Mouse (Mus musculus) C2C12 (cell line): Measurements from ENCODE around the gene Hcst. TPM values are rescaled to one million over a fixed set of nuclear protein-coding genes. Genes with fewer than 3 reads are reported as not detected.

Source experiments
- H3K27me3 ChIP-seq: one replicate; pipeline ENCODE4 v1.6.1; 2011; ENCODE audit not compliant: control insufficient read depth, insufficient read depth, insufficient read length
- H3K36me3 ChIP-seq: one replicate; pipeline ENCODE4 v1.6.1; 2011; ENCODE audit not compliant: control insufficient read depth, insufficient read depth
- H3K4me3 ChIP-seq: one replicate; pipeline ENCODE4 v1.5.1; 2011; ENCODE audit warnings: mild to moderate bottlenecking, control low read depth; ENCODE audit not compliant: poor library complexity, insufficient read depth, severe bottlenecking
- H3K79me2 ChIP-seq: one replicate; pipeline ENCODE4 v1.6.1; 2011; ENCODE audit not compliant: control insufficient read depth, insufficient read depth
- H3K79me3 ChIP-seq: one replicate; pipeline ENCODE4 v1.6.1; 2011; ENCODE audit warnings: low read depth, control low read depth
- H3ac ChIP-seq: one replicate; pipeline ENCODE3; 2011; ENCODE audit warnings: low read depth; ENCODE audit not compliant: control insufficient read depth, insufficient read length
- CEBPB ChIP-seq: IDR thresholded peaks from one replicate; pipeline ENCODE4 v1.6.1; 2011; ENCODE audit warnings: low read depth, mild to moderate bottlenecking, control low read depth, moderate library complexity
- CTCF ChIP-seq: IDR thresholded peaks from one replicate; pipeline ENCODE4 v1.5.1; 2011; ENCODE audit not compliant: control insufficient read depth, insufficient read depth, insufficient read length
- FOSL1 ChIP-seq: IDR thresholded peaks from one replicate; pipeline ENCODE4 v1.8.0; 2011; ENCODE audit warnings: mild to moderate bottlenecking, low read length; ENCODE audit not compliant: poor library complexity, insufficient read depth, severe bottlenecking
- MAX ChIP-seq: IDR thresholded peaks from one replicate; pipeline ENCODE4 v1.6.1; 2011; ENCODE audit warnings: mild to moderate bottlenecking, control low read depth
- MYOD1 ChIP-seq: IDR thresholded peaks from one replicate; pipeline ENCODE4 v1.6.1; 2011; ENCODE audit warnings: low read depth; ENCODE audit not compliant: control insufficient read depth, insufficient read length
- MYOG ChIP-seq: IDR thresholded peaks from one replicate; pipeline ENCODE4 v1.6.1; 2011; ENCODE audit not compliant: control insufficient read depth, insufficient read length; ENCODE audit errors: extremely low read depth
- USF1 ChIP-seq: IDR thresholded peaks from one replicate; pipeline ENCODE4 v1.6.1; 2011; ENCODE audit warnings: low read depth, mild to moderate bottlenecking, control low read depth, moderate library complexity
- polyA plus RNA-seq: library from polyadenylated mRNA; unstranded; fragments of >200 nt; fragmentation: generic; extraction: Trizol; gene quantifications from one replicate; pipeline ENCODE4 v1.2.1, GENCODE M21; 2012; ENCODE audit warnings: missing spikeins

The Hcst gene
- polyA plus RNA-seq, 1 experiment: not detected

- no peaks in the 10 kb centered on the region for H3K79me2 ChIP-seq
- no peak overlapping the region for H3K4me3 ChIP-seq
- H3K79me3 ChIP-seq: no peaks in the 10 kb centered on the region
- TF ChIP-seq MYOG (no peak), MAX (no peak), FOSL1 (no peak), CTCF (no peak), MYOD1 (no peak), CEBPB (no peak), USF1 (no peak)
- H3ac ChIP-seq: no peak overlapping the region
- H3K36me3 ChIP-seq: no peaks in the 10 kb centered on the region
- peaks cover 27% of the 10 kb centered on the region for H3K27me3 ChIP-seq
These were observed 21.0 kb upstream of the Hcst start for GRCm38 (mm10) chr7:30440697-30441096.

- H3K79me2 ChIP-seq: no peaks in the 10 kb centered on the region
- no peaks in the 10 kb centered on the region for H3K79me3 ChIP-seq
- no peak for TF ChIP-seq CEBPB
- no peak for TF ChIP-seq MYOG
- TF ChIP-seq MAX: no peak
- peaks cover 20% of the 10 kb centered on the region for H3K27me3 ChIP-seq
- no peak overlapping the region for H3K4me3 ChIP-seq
- H3ac ChIP-seq: no peak overlapping the region
- no peaks in the 10 kb centered on the region for H3K36me3 ChIP-seq
These were observed 20.1 kb upstream of the Hcst start for GRCm38 (mm10) chr7:30439734-30440133.

GRCm38 (mm10) chr7:30436879-30437278 lies 17.2 kb upstream of the Hcst start:
- Histone ChIP-seq H3K27me3 (peaks cover 8% of the 10 kb centered on the region), H3K79me3 (no peaks in the 10 kb centered on the region), H3ac (no peak overlapping the region), H3K79me2 (no peaks in the 10 kb centered on the region), H3K36me3 (no peaks in the 10 kb centered on the region), H3K4me3 (no peak overlapping the region)
- no peak for TF ChIP-seq USF1
- no peak for TF ChIP-seq MAX
- no peak for TF ChIP-seq CEBPB
- TF ChIP-seq MYOD1: no peak

- no peaks in the 10 kb centered on the region for H3K79me2 ChIP-seq
- H3K36me3 ChIP-seq: no peaks in the 10 kb centered on the region
- no peak for TF ChIP-seq MAX
- TF ChIP-seq MYOG: no peak
- TF ChIP-seq FOSL1: no peak
- TF ChIP-seq USF1: no peak
- TF ChIP-seq CTCF: no peak
- no peak for TF ChIP-seq MYOD1
- no peak for TF ChIP-seq CEBPB
- H3K4me3 ChIP-seq: no peak overlapping the region
- H3K27me3 ChIP-seq: peaks cover 8% of the 10 kb centered on the region
- no peaks in the 10 kb centered on the region for H3K79me3 ChIP-seq
- no peak overlapping the region for H3ac ChIP-seq
These were observed 15.5 kb upstream of the Hcst start for GRCm38 (mm10) chr7:30435156-30435555.

GRCm38 (mm10) chr7:30434701-30435100 lies 15.0 kb upstream of the Hcst start:
- TF ChIP-seq USF1 (no peak), FOSL1 (no peak), MYOG (no peak), CEBPB (no peak), CTCF (no peak), MAX (no peak), MYOD1 (no peak)
- H3K4me3 ChIP-seq: no peak overlapping the region
- no peaks in the 10 kb centered on the region for H3K36me3 ChIP-seq
- H3K27me3 ChIP-seq: peaks cover 8% of the 10 kb centered on the region
- H3K79me2 ChIP-seq: no peaks in the 10 kb centered on the region
- no peak overlapping the region for H3ac ChIP-seq
- no peaks in the 10 kb centered on the region for H3K79me3 ChIP-seq

- no peak for TF ChIP-seq CTCF
- TF ChIP-seq FOSL1: no peak
- no peak for TF ChIP-seq USF1
- no peak for TF ChIP-seq MAX
- TF ChIP-seq MYOD1: no peak
- no peak for TF ChIP-seq CEBPB
- TF ChIP-seq MYOG: no peak
- no peak overlapping the region for H3ac ChIP-seq
- H3K36me3 ChIP-seq: no peaks in the 10 kb centered on the region
- H3K27me3 ChIP-seq: peaks cover 8% of the 10 kb centered on the region
- H3K79me2 ChIP-seq: no peaks in the 10 kb centered on the region
- no peaks in the 10 kb centered on the region for H3K79me3 ChIP-seq
- H3K4me3 ChIP-seq: no peak overlapping the region
These were observed 14.6 kb upstream of the Hcst start for GRCm38 (mm10) chr7:30434238-30434637.
